In the genomic region with DNA sequence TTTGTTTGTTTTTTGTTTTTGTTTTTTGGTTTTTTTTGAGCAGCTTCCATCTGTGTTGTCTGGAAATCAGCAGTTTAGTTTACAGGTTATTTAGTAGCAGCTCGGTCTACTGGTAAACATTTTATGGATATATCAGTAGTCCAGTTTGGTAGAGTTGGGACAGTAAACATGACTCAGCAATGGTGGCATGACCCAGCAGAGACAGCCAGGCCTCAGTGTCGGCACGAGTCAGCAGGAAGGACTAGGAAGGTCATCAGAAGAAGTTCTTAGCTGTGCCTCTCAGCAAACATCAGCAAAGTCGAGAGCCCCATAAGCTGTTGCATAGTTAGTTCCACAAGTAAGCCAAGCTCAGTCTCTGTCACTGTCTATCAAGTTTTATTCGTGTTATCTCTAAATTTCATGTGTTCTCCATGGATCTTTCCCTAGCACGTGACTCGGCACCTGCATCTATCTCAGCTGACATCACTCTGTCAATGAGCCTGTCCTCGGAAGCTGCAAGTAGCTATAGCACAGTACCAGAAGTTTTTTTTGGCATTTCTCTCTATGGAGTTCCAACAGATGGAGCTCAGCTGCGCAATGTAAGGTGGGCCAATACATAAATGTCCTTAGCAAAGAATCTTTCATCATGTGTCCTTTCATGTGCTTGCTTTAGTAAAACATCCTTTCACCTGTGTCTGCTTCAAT, we compare ENCODE assay signal across 19 mouse cellular contexts.
DNase-seq lines count a peak whose midpoint lies in the region; ATAC-seq and TF ChIP-seq lines count a peak whose summit lies in the region.
"Had no signal": no experiment of that assay in that cellular context is flagged by ENCODE, and none has a peak within 500 bp of the region (broad histone marks: within the 10 kb centered on the region; RNA-seq: fewer than 3 reads in every experiment).

No protein-coding gene starts in this region.

- ATAC-seq in heart, embryonic 12.5 days (ENCODE audit: insufficient number of reproducible peaks, low FRiP score): peak; percentile 88
- ATAC-seq in erythroblast, adult 5-6 weeks (replicated peaks; ENCODE audit: low FRiP score, poor library complexity, severe bottlenecking): peak; percentile 81
- ATAC-seq in liver, embryonic 15.5 days (ENCODE audit: insufficient read depth): peak; percentile 88
- no peak for ATAC-seq in monocyte, adult 5-6 weeks (replicated peaks; ENCODE audit: insufficient number of reproducible peaks, low FRiP score, low TSS enrichment, poor library complexity, severe bottlenecking)
- ATAC-seq: inflammation-experienced regulatory T-cells, adult 6 months had no signal

- no peak for DNase-seq in heart, adult 9 months (ENCODE audit: low spot score in 2 of 2)
- no peak for DNase-seq in ES-E14 (ENCODE audit: low read depth, low spot score)
- no peak for DNase-seq in limb, embryonic 10.5 days (ENCODE audit: low spot score)
- DNase-seq: adrenal gland, adult 2 months; cerebellum, adult 2 months; kidney, adult 8-10 months; left cerebral cortex, postnatal 4 days; lung, adult 2 months; lung, postnatal 36 days; right cerebral cortex, postnatal 4 days; thymus, adult 18-20 months had no signal

- no peak overlapping the region for H3K4me2 ChIP-seq in heart, embryonic 12.5 days
- H3K4me2 ChIP-seq in liver, embryonic 15.5 days: peak overlapping the region; percentile 46
- H3K4me2 ChIP-seq: hindbrain, embryonic 12.5 days had no signal

- no peaks in the 10 kb centered on the region for H3K36me3 ChIP-seq in heart, embryonic 12.5 days
- H3K36me3 ChIP-seq in ES-E14 (ENCODE audit: control insufficient read depth, insufficient read depth, low read length, poor library complexity, severe bottlenecking): no peaks in the 10 kb centered on the region
- H3K36me3 ChIP-seq in liver, embryonic 15.5 days (replicated peaks): no peaks in the 10 kb centered on the region
- no peaks in the 10 kb centered on the region for H3K36me3 ChIP-seq in limb, embryonic 10.5 days
- H3K36me3 ChIP-seq: embryonic facial prominence, embryonic 10.5 days; hindbrain, embryonic 12.5 days; midbrain, embryonic 10.5 days had no signal

- peak overlapping the region; percentile 49; the same call in 1 of the 2 replicates for H3K27ac ChIP-seq in heart, embryonic 12.5 days (ENCODE audit: poor library complexity, severe bottlenecking)
- H3K27ac ChIP-seq in ES-E14 (ENCODE audit: insufficient read depth, low read depth, low read length, poor library complexity, severe bottlenecking): no peak overlapping the region
- H3K27ac ChIP-seq in liver, embryonic 15.5 days (replicated peaks): peak overlapping the region; percentile 78
- no peak overlapping the region for H3K27ac ChIP-seq in limb, embryonic 10.5 days
- H3K27ac ChIP-seq: hindbrain, embryonic 12.5 days had no signal

- H3K4me3 ChIP-seq in heart, embryonic 12.5 days: no peak overlapping the region
- H3K4me3 ChIP-seq in ES-E14 (ENCODE audit: insufficient read depth in 1 of 2, low read depth in 1 of 2, low read length in 2 of 2, poor library complexity in 1 of 2, severe bottlenecking in 1 of 2): no peak overlapping the region
- H3K4me3 ChIP-seq in liver, embryonic 15.5 days (replicated peaks): peak overlapping the region; percentile 12; the same call in 1 of the 2 replicates
- no peak overlapping the region for H3K4me3 ChIP-seq in limb, embryonic 10.5 days
- H3K4me3 ChIP-seq: embryonic facial prominence, embryonic 10.5 days; hindbrain, embryonic 12.5 days; midbrain, embryonic 10.5 days had no signal

- 79% methylated on average over 9 of the region's 9 CpGs for WGBS in heart, embryonic 12.5 days
- 59% methylated on average over 9 of the region's 9 CpGs for WGBS in liver, embryonic 15.5 days (ENCODE audit: insufficient replicate concordance)
- 90% methylated on average over 9 of the region's 9 CpGs for WGBS in limb, embryonic 10.5 days

- H3K27me3 ChIP-seq in heart, embryonic 12.5 days (replicated peaks): no peaks in the 10 kb centered on the region
- H3K27me3 ChIP-seq in liver, embryonic 15.5 days: peaks cover 9% of the 10 kb centered on the region; the same call in 1 of the 2 replicates
- 0 out of 2 replicates have a peak, but pooled peaks cover 19% of the 10 kb centered on the region for H3K27me3 ChIP-seq in limb, embryonic 10.5 days (ENCODE audit: low read depth, poor library complexity, severe bottlenecking)
- H3K27me3 ChIP-seq: hindbrain, embryonic 12.5 days had no signal

- H3K9ac ChIP-seq in heart, embryonic 12.5 days: no peak overlapping the region
- H3K9ac ChIP-seq in ES-E14 (ENCODE audit: insufficient read depth, low read depth, low read length, poor library complexity, severe bottlenecking): no peak overlapping the region
- peak overlapping the region; percentile 32; the same call in 1 of the 2 replicates for H3K9ac ChIP-seq in liver, embryonic 15.5 days
- H3K9ac ChIP-seq: hindbrain, embryonic 12.5 days had no signal

- H3K4me1 ChIP-seq in heart, embryonic 12.5 days (replicated peaks): peaks cover 21% of the 10 kb centered on the region
- no peaks in the 10 kb centered on the region for H3K4me1 ChIP-seq in ES-E14 (ENCODE audit: control insufficient read depth in 2 of 2, insufficient read depth in 2 of 2, low read length in 2 of 2, poor library complexity in 1 of 2)
- H3K4me1 ChIP-seq in liver, embryonic 15.5 days (replicated peaks): peaks cover 53% of the 10 kb centered on the region
- H3K4me1 ChIP-seq in limb, embryonic 10.5 days: peaks cover 20% of the 10 kb centered on the region

- in situ Hi-C loops in ES-E14 (cut with MboI; ENCODE audit: low sequenced_read_pairs in 2 of 2, unreplicated experiment in 2 of 2): no loop called here

- no peaks in the 10 kb centered on the region for H3K9me3 ChIP-seq in heart, embryonic 12.5 days (replicated peaks)
- H3K9me3 ChIP-seq in ES-E14 (ENCODE audit: control insufficient read depth, insufficient read depth, low read depth, low read length): no peaks in the 10 kb centered on the region
- no peaks in the 10 kb centered on the region for H3K9me3 ChIP-seq in liver, embryonic 15.5 days (replicated peaks)
- no peaks in the 10 kb centered on the region for H3K9me3 ChIP-seq in limb, embryonic 10.5 days (replicated peaks)
- H3K9me3 ChIP-seq: embryonic facial prominence, embryonic 10.5 days; hindbrain, embryonic 12.5 days; midbrain, embryonic 10.5 days had no signal

TF ChIP-seq in ES-E14, 5 proteins besides CTCF, POLR2A, EP300 and RAD21:
- TF ChIP-seq MAFK (IDR thresholded peaks at IDR 0.05; ENCODE audit: insufficient read depth, low read depth, low read length) (peak; percentile 26; the same call in 1 of the 2 replicates), CHD2 (IDR thresholded peaks at IDR 0.05; ENCODE audit: low read depth, low read length) (no peak)

Comparison
In these comparisons a context has a peak if more than half of its experiments do, and no peak if none do; other contexts are left out.
1. H3K27ac ChIP-seq: peak in heart, embryonic 12.5 days (single experiment) and liver, embryonic 15.5 days (single experiment); none in ES-E14 (single experiment) and limb, embryonic 10.5 days (single experiment).